Mouse (Mus musculus): ENCODE data around the gene Mb.

Gene Mb

DNA sequence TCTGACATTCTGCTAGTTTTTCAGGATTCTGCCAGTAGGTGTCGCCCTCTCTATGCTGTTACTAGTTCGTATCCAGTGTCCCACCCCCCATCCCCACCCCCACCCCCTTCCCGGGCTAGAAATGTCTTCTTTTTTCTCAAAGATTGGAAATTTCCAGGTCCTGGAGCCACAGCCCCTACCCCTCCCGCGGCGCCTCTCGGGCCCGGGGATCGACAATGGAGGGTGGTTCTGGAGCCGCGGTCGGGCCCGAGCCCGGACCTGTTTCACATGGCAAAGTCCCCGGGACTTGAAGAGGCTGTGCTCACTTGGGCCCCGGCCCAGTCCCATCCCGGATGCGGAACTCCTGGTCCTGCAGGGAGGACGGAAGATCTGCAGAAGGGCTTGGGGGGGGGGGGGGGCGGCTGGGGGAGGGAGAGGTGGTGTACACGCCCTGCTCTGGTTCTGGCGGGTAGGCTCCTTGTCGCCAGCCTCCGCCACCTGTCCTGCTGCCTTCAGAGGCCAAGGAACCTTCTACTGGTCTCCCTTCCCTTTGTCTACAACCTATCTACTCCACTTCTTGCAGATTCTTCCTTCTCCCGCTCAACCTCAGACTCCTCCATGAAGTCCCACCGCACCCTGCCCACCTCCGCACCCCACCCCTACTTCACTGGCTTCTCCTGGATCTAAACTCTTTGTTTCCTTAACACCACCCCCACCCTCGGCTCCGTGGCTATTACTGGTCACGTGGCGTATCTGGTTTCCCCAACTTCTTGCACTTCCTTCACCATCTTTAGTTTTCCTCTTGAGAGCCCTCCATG, 76.4 kb downstream of the Mb start:
- DNase-seq (ENCODE audit: low spot score) = peak; percentile 73

DNA sequence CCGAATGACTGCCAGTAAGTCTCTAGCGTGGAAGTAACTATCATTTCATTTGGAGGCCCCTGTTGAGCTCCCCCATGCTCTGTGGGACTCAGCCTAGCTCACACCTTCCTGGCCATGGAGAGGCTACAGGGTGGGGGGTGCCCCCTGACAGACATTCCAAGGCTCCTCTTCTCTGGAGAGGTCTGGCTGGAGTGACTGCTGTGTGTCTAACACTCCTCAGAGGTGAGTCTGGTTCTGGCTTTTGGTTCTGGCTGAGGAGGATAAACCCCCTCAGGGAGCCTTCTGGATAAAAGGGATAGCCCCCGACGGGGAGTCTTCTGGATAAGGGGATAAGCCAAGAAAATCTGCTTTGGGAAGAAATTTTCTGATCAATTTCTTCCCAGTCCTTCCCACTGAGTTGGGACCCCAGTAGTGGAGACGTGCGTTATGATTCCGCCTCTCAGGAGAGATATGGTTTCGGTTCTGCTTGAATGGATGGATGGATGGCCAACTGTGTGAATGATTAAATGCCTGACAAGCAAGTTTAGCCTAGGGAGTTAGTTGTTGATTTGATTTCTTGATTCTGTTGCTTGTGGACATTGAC, 77.1 kb downstream of the Mb start:
- DNase-seq (ENCODE audit: low spot score) = no peak

DNA sequence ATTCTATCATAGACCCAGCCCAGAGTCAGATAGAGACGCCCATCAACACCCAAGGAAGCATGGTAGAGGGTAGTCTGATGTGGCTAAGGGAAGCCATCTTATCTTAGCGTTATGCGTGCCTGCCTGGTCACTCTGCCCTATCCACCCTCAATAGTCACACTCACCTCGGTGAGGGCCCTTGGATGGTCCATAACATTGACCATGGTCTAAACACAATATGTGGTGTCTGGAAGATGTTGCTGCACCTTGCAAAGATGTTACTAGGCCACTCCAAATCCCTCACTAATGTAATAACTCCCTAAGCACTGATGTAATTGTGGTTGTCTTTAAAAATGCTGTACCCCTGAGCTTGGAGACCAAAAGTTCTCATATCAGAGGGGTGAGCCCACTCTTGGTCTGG, 77.8 kb downstream of the Mb start:
- no peak for DNase-seq (ENCODE audit: low spot score)
